Mouse (Mus musculus) layer of hippocampus, postnatal 14 days (tissue): Measurements from ENCODE around the gene Map3k20. TPM values are rescaled to one million over a fixed set of nuclear protein-coding genes. Genes with fewer than 3 reads are reported as not detected.

Experiments used
- DNase-seq, 2 experiments: peaks; one replicate each; pipeline ENCODE4 v3.0.0; 2021 to 2022; ENCODE audit warnings: low spot score in 2 of 2, mixed read lengths in 1 of 2
- total RNA-seq, 2 experiments: library from RNA; stranded (reverse); gene quantifications; 2 replicates each; pipeline ENCODE4 v1.2.3; 2021

The Map3k20 gene
- total RNA-seq, 2 experiments from 2014 or later = 16.7 to 18.2 TPM

GRCm38 (mm10) chr2:72374076-72374475 lies 88.6 kb downstream of the Map3k20 start:
- DNase-seq = no peak

GRCm38 (mm10) chr2:72375877-72376276 lies 90.4 kb downstream of the Map3k20 start:
- no peak for DNase-seq

- DNase-seq = no peak
These were observed 91.5 kb downstream of the Map3k20 start for GRCm38 (mm10) chr2:72376946-72377345.

GRCm38 (mm10) chr2:72379425-72379824 lies 94.0 kb downstream of the Map3k20 start:
- DNase-seq = no peak

- peak in 1 of 2 experiments; percentile 32 for DNase-seq
These were observed 97.2 kb downstream of the Map3k20 start for GRCm38 (mm10) chr2:72382662-72383061.

- no peak for DNase-seq
These were observed 97.9 kb downstream of the Map3k20 start for GRCm38 (mm10) chr2:72383321-72383720.

- no peak for DNase-seq
These were observed 104.0 kb downstream of the Map3k20 start for GRCm38 (mm10) chr2:72389411-72389810.

- peak; percentile 79 to 89 for DNase-seq
These were observed 104.5 kb downstream of the Map3k20 start for GRCm38 (mm10) chr2:72389942-72390341.

- DNase-seq = no peak
These were observed 105.0 kb downstream of the Map3k20 start for GRCm38 (mm10) chr2:72390474-72390873.

- DNase-seq = no peak
These were observed 105.6 kb downstream of the Map3k20 start for GRCm38 (mm10) chr2:72391024-72391423.

GRCm38 (mm10) chr2:72391721-72392120 lies 106.3 kb downstream of the Map3k20 start:
- no peak for DNase-seq

- no peak for DNase-seq
These were observed 106.9 kb downstream of the Map3k20 start for GRCm38 (mm10) chr2:72392316-72392715.

GRCm38 (mm10) chr2:72396934-72397333 lies 111.5 kb downstream of the Map3k20 start:
- DNase-seq = no peak

GRCm38 (mm10) chr2:72398227-72398626 lies 112.8 kb downstream of the Map3k20 start:
- no peak for DNase-seq

- no peak for DNase-seq
These were observed 114.2 kb downstream of the Map3k20 start for GRCm38 (mm10) chr2:72399469-72400195.

- DNase-seq = no peak
These were observed 115.9 kb downstream of the Map3k20 start for GRCm38 (mm10) chr2:72401290-72401689.

- DNase-seq = no peak
These were observed 120.5 kb downstream of the Map3k20 start for GRCm38 (mm10) chr2:72405621-72406555.

GRCm38 (mm10) chr2:72406701-72407100 lies 121.3 kb downstream of the Map3k20 start:
- DNase-seq = no peak

GRCm38 (mm10) chr2:72407341-72408092 lies 122.1 kb downstream of the Map3k20 start:
- DNase-seq = no peak

GRCm38 (mm10) chr2:72409968-72410367 lies 124.5 kb downstream of the Map3k20 start:
- no peak for DNase-seq

- no peak for DNase-seq
These were observed 126.8 kb downstream of the Map3k20 start for GRCm38 (mm10) chr2:72412266-72412665.
